Mouse (Mus musculus) olfactory bulb, adult 2 months (tissue): ENCODE measurements around the gene Car12.

Source experiments
- CTCF ChIP-seq: fragments of 200-500 bp; IDR thresholded peaks from 2 replicates; pipeline ENCODE4 v1.5.1; 2012; ENCODE audit warnings: low read depth, mild to moderate bottlenecking, low read length, moderate library complexity; ENCODE audit not compliant: insufficient read depth
- POLR2A ChIP-seq: fragments of 200-500 bp; IDR thresholded peaks from 2 replicates; pipeline ENCODE4 v1.6.1; 2012; ENCODE audit warnings: mild to moderate bottlenecking, low read depth, low read length, moderate library complexity; ENCODE audit not compliant: insufficient read depth

DNA sequence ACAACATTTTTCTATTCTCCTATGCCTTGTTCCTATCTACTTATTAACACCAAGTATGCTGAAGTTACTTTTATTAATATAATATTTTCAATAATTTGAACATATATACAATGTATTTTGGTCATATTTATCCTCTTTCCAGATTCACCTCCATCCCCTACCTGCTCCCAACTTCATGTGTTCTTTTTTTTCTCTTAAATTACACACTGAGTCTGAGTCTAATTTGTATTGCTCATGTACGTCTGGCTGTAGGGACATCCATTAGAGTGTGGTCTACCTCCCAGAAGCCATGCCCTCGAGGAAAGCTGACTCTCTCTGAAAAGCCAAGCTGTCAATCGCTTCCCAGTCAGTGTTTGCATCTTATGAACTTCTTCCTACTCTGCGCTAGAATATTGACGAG, 83.3 kb downstream of the Car12 start, which contains the start of gene Gm10647:
- no peak for TF ChIP-seq POLR2A
- TF ChIP-seq CTCF: no peak
